Mouse (Mus musculus) heart, adult 9 months (tissue): ENCODE results near the gene Cmtm8.

ENCODE experiments used
- DNase-seq, 2 experiments: peaks; one replicate each; pipeline ENCODE4 v3.0.0; 2022; ENCODE audit warnings: low spot score in 2 of 2

Cmtm8 gene

GRCm38 (mm10) chr9:114758272-114758671, 85.7 kb downstream of the Cmtm8 start:
- no peak for DNase-seq

GRCm38 (mm10) chr9:114752863-114753484, 91.0 kb downstream of the Cmtm8 start:
- DNase-seq: peak; percentile 92

- DNase-seq: no peak
These were observed 91.6 kb downstream of the Cmtm8 start for GRCm38 (mm10) chr9:114752311-114752710.

GRCm38 (mm10) chr9:114751582-114751981, 92.4 kb downstream of the Cmtm8 start:
- no peak for DNase-seq

GRCm38 (mm10) chr9:114747466-114747865, 96.5 kb downstream of the Cmtm8 start:
- DNase-seq: no peak

- DNase-seq: no peak
These were observed 96.9 kb downstream of the Cmtm8 start for GRCm38 (mm10) chr9:114747012-114747411.

GRCm38 (mm10) chr9:114745654-114746053, 98.3 kb downstream of the Cmtm8 start:
- no peak for DNase-seq

GRCm38 (mm10) chr9:114745163-114745562, 98.8 kb downstream of the Cmtm8 start:
- no peak for DNase-seq

GRCm38 (mm10) chr9:114742731-114743130, 101.2 kb downstream of the Cmtm8 start:
- DNase-seq: peak; percentile 34 to 71

GRCm38 (mm10) chr9:114740336-114740735, 103.6 kb downstream of the Cmtm8 start:
- no peak for DNase-seq
